Mouse (Mus musculus): ENCODE measurements at regions not wholly inside any gene's neighbourhood (a gene's known extent, or its start where the extent isn't known, plus 50 kb on each side); places are given as distances from the start of the nearest gene placed in this dataset.

- Histone ChIP-seq H3K4me1 (ENCODE audit: control insufficient read depth, insufficient read depth, low read length) (no peaks in the 10 kb centered on the region), H3K36me3 (ENCODE audit: control insufficient read depth, insufficient read depth, low read length) (no peaks in the 10 kb centered on the region), H3K27ac (ENCODE audit: insufficient read depth, low read depth, low read length) (no peak overlapping the region), H3K4me3 (ENCODE audit: insufficient read depth, low read depth, low read length) (no peak overlapping the region), H3K27me3 (replicated peaks; ENCODE audit: control insufficient read depth, insufficient read depth, low read length) (no peaks in the 10 kb centered on the region)
- WGBS: 89% methylated on average over 3 of the region's 3 CpGs
- TF ChIP-seq CTCF (conservative IDR thresholded peaks at IDR 0.05; ENCODE audit: insufficient read depth, insufficient read length, low read depth, low read length) (no peak), POLR2A (IDR thresholded peaks at IDR 0.05; ENCODE audit: low read depth, low read length) (no peak)
- no peak for DNase-seq
Observed at GRCm38 (mm10) chr15:67944330-67945082, 1443.8 kb upstream of the Lrrc6 start.

DNA sequence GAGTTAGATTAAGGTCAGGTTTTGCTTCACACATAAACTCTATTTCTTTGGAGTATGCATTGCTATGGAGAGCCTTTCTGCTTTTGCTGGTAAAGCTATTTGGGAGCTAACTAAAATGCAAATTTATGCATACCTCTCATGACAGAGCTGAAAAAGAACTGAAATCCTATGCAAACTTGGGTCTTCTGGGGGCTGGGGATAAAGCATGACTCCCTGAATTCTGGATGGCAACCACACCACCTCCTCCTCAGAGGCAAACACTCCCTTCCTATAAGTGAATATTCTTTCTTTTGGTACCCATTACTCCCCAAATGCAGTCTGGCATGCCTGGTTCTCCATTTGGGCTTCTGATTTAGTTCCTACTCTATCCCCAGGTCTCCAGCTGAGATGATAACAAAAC, 1442.3 kb upstream of the Lrrc6 start:
- H3K4me1 ChIP-seq (ENCODE audit: control insufficient read depth, insufficient read depth, low read length): no peaks in the 10 kb centered on the region
- no peak for DNase-seq
- no peak for TF ChIP-seq POLR2A (IDR thresholded peaks at IDR 0.05; ENCODE audit: low read depth, low read length)
- TF ChIP-seq CTCF (conservative IDR thresholded peaks at IDR 0.05; ENCODE audit: insufficient read depth, insufficient read length, low read depth, low read length): no peak
- no peak overlapping the region for H3K27ac ChIP-seq (ENCODE audit: insufficient read depth, low read depth, low read length)
- H3K4me3 ChIP-seq (ENCODE audit: insufficient read depth, low read depth, low read length): no peak overlapping the region
- no peaks in the 10 kb centered on the region for H3K27me3 ChIP-seq (replicated peaks; ENCODE audit: control insufficient read depth, insufficient read depth, low read length)
- H3K36me3 ChIP-seq (ENCODE audit: control insufficient read depth, insufficient read depth, low read length): no peaks in the 10 kb centered on the region

DNA sequence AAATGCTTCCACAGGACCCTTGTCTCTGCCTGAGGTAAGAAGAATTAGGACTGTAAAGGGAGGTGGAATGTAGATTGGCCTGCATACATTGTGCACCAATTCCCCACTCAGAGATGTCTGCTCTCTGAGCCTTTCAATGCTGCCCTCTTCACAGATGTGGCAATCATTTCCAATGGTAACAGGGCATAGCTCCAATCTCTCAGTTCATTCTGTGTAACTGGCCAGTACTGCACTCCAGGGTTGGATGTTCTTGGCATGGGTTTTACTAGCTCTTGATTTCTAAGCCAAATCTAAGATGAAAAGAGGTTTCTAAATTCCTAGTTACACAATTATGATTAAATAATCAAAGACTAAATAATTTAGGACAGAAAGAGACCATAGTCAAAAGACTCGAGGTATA, 1439.8 kb upstream of the Lrrc6 start:
- TF ChIP-seq POLR2A (IDR thresholded peaks at IDR 0.05; ENCODE audit: low read depth, low read length) (no peak), CTCF (conservative IDR thresholded peaks at IDR 0.05; ENCODE audit: insufficient read depth, insufficient read length, low read depth, low read length) (no peak)
- WGBS: 88% methylated on average over 1 of the region's 1 CpGs
- H3K36me3 ChIP-seq (ENCODE audit: control insufficient read depth, insufficient read depth, low read length): no peaks in the 10 kb centered on the region
- H3K4me1 ChIP-seq (ENCODE audit: control insufficient read depth, insufficient read depth, low read length): no peaks in the 10 kb centered on the region
- H3K4me3 ChIP-seq (ENCODE audit: insufficient read depth, low read depth, low read length): no peak overlapping the region
- no peak overlapping the region for H3K27ac ChIP-seq (ENCODE audit: insufficient read depth, low read depth, low read length)
- no peak for DNase-seq
- H3K27me3 ChIP-seq (replicated peaks; ENCODE audit: control insufficient read depth, insufficient read depth, low read length): no peaks in the 10 kb centered on the region

DNA sequence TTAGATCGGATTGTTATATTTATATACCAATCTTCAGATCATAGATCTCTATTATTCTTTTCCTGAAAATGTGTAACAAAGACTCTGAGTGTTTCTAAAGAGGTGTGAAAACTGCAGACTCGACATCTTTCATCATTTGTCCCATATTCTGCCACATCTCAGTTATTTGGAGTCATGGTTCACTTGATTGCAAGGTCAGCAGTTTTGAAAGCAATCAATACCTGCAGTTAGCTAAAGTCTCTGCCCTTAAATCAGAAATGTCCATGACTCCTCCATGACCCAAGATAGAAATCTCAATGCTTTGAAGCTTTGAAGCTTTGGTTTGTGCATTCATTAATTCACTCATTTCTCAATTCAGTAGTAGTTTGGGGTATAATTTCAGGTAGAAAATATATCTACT, 1424.2 kb upstream of the Lrrc6 start:
- Histone ChIP-seq H3K36me3 (ENCODE audit: control insufficient read depth, insufficient read depth, low read length) (no peaks in the 10 kb centered on the region), H3K27me3 (replicated peaks; ENCODE audit: control insufficient read depth, insufficient read depth, low read length) (no peaks in the 10 kb centered on the region), H3K4me1 (ENCODE audit: control insufficient read depth, insufficient read depth, low read length) (no peaks in the 10 kb centered on the region), H3K27ac (ENCODE audit: insufficient read depth, low read depth, low read length) (no peak overlapping the region), H3K4me3 (ENCODE audit: insufficient read depth, low read depth, low read length) (no peak overlapping the region)
- no peak for DNase-seq
- TF ChIP-seq CTCF (conservative IDR thresholded peaks at IDR 0.05; ENCODE audit: insufficient read depth, insufficient read length, low read depth, low read length): no peak
- TF ChIP-seq POLR2A (IDR thresholded peaks at IDR 0.05; ENCODE audit: low read depth, low read length): no peak
- WGBS: 70% methylated on average over 2 of the region's 2 CpGs

GRCm38 (mm10) chr15:67907034-67907433, 1406.3 kb upstream of the Lrrc6 start:
- DNase-seq: no peak

DNA sequence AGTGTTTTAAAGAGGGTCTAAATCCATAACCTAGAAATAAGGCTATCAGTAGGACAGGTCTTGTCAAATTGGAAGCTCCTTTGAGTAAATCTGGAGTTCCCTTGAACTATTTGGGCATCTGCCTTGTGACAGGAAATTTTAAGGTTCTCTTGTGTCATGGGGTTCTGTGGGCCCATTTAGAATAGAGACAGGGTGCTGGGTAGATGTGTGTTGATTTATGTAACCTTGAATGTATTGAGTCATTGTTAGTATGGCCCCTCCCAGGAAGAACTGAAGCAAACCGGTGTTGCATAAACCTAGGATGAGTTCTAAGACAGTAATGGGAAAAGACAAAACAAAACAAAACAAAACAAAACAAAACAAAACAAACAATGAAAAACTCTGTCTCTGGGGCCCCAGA, 1404.6 kb upstream of the Lrrc6 start:
- WGBS: 68% methylated on average over 1 of the region's 1 CpGs

More at GRCm38 (mm10) chr15:67907034-67907433, 1406.3 kb upstream of the Lrrc6 start:
- no peaks in the 10 kb centered on the region for H3K36me3 ChIP-seq (ENCODE audit: control insufficient read depth, insufficient read depth, low read length)
- no peak overlapping the region for H3K27ac ChIP-seq (ENCODE audit: insufficient read depth, low read depth, low read length)
- no peak overlapping the region for H3K4me3 ChIP-seq (ENCODE audit: insufficient read depth, low read depth, low read length)
- H3K27me3 ChIP-seq (replicated peaks; ENCODE audit: control insufficient read depth, insufficient read depth, low read length): no peaks in the 10 kb centered on the region
- WGBS: 61% methylated on average over 2 of the region's 2 CpGs
- no peaks in the 10 kb centered on the region for H3K4me1 ChIP-seq (ENCODE audit: control insufficient read depth, insufficient read depth, low read length)
- TF ChIP-seq POLR2A (IDR thresholded peaks at IDR 0.05; ENCODE audit: low read depth, low read length) (no peak), CTCF (conservative IDR thresholded peaks at IDR 0.05; ENCODE audit: insufficient read depth, insufficient read length, low read depth, low read length) (no peak)

GRCm38 (mm10) chr15:67904646-67905045, 1403.9 kb upstream of the Lrrc6 start:
- no peak for TF ChIP-seq CTCF (conservative IDR thresholded peaks at IDR 0.05; ENCODE audit: insufficient read depth, insufficient read length, low read depth, low read length)
- no peak for TF ChIP-seq POLR2A (IDR thresholded peaks at IDR 0.05; ENCODE audit: low read depth, low read length)
- peak; percentile 79 for DNase-seq
- no peaks in the 10 kb centered on the region for H3K27me3 ChIP-seq (replicated peaks; ENCODE audit: control insufficient read depth, insufficient read depth, low read length)
- H3K4me3 ChIP-seq (ENCODE audit: insufficient read depth, low read depth, low read length): no peak overlapping the region
- H3K36me3 ChIP-seq (ENCODE audit: control insufficient read depth, insufficient read depth, low read length): no peaks in the 10 kb centered on the region
- no peak overlapping the region for H3K27ac ChIP-seq (ENCODE audit: insufficient read depth, low read depth, low read length)
- no peaks in the 10 kb centered on the region for H3K4me1 ChIP-seq (ENCODE audit: control insufficient read depth, insufficient read depth, low read length)

More for the DNA sequence above, 1404.6 kb upstream of the Lrrc6 start:
- H3K27ac ChIP-seq (ENCODE audit: insufficient read depth, low read depth, low read length): no peak overlapping the region
- no peak overlapping the region for H3K4me3 ChIP-seq (ENCODE audit: insufficient read depth, low read depth, low read length)
- TF ChIP-seq CTCF (conservative IDR thresholded peaks at IDR 0.05; ENCODE audit: insufficient read depth, insufficient read length, low read depth, low read length) (no peak), POLR2A (IDR thresholded peaks at IDR 0.05; ENCODE audit: low read depth, low read length) (no peak)
- no peaks in the 10 kb centered on the region for H3K27me3 ChIP-seq (replicated peaks; ENCODE audit: control insufficient read depth, insufficient read depth, low read length)
- no peak for DNase-seq
- H3K36me3 ChIP-seq (ENCODE audit: control insufficient read depth, insufficient read depth, low read length): no peaks in the 10 kb centered on the region
- H3K4me1 ChIP-seq (ENCODE audit: control insufficient read depth, insufficient read depth, low read length): no peaks in the 10 kb centered on the region
